Mouse (Mus musculus): ENCODE data around the gene BC107364. TPM values are rescaled to one million over a fixed set of nuclear protein-coding genes. Genes with fewer than 3 reads are reported as not detected.
"Not testable (repeated sequence)": the region's sequence is repeated elsewhere in the genome, so short reads cannot be mapped to it uniquely, and the experiment has no call there.

The BC107364 gene
- polyA plus RNA-seq, 1 experiment from 2014 or later: not detected

DNA sequence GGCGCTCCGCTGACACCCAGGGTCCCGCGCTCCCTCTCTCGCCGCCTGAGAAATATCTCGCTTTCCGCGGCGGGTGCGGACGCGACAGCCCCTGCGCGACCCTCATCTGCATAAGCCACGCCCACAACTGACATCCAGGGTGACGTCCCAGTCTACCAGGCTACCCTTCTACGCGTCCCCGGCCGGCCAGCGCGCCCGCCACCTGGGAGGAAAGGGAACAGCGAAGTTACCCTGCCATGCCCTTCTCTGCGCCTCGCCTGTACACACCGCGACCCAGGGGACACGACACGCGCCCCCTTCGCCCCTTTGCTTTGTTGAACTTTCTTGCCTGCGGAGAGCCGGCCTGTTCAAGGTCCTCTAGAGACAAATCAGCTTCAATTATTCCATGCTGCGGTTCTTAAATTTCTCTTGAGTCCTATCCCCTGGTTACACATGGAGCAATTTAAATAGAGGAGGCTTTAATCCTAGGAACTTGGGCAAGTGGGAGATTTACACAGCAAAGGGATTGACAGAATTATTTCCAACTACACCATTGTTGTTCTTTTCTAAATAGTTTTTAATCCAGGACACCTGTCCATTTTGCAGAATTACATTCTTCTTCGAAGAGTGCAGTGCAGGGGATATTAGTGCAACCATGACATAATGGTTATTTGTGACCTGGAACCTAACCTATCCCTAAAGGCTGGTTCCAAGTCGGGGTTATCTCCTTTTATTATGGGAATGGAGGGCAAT lies 34.9 kb upstream of the BC107364 start:
- Histone ChIP-seq H3K4me2 (ENCODE audit: low read length) (peak overlapping the region; percentile 55), H3K4me3 (replicated peaks; ENCODE audit: low read length) (peak overlapping the region; percentile 31), H3K27ac (ENCODE audit: low read length) (peak overlapping the region; percentile 23; the same call in 1 of the 2 replicates), H3K9ac (replicated peaks; ENCODE audit: low read depth, low read length) (0 out of 2 replicates have a peak overlapping the region, but pooled peaks have one; percentile 9)
- H3K4me1 ChIP-seq (replicated peaks; ENCODE audit: control insufficient read depth, insufficient read depth, low read length); H3K36me3 ChIP-seq (ENCODE audit: control insufficient read depth, insufficient read depth); H3K27me3 ChIP-seq (replicated peaks; ENCODE audit: control insufficient read depth, insufficient read depth, low read length); H3K9me3 ChIP-seq (ENCODE audit: control insufficient read depth, low read length): not testable (repeated sequence)
- peak; percentile 73 for ATAC-seq
- 10% methylated on average over 5 of the region's 38 CpGs for WGBS

DNA sequence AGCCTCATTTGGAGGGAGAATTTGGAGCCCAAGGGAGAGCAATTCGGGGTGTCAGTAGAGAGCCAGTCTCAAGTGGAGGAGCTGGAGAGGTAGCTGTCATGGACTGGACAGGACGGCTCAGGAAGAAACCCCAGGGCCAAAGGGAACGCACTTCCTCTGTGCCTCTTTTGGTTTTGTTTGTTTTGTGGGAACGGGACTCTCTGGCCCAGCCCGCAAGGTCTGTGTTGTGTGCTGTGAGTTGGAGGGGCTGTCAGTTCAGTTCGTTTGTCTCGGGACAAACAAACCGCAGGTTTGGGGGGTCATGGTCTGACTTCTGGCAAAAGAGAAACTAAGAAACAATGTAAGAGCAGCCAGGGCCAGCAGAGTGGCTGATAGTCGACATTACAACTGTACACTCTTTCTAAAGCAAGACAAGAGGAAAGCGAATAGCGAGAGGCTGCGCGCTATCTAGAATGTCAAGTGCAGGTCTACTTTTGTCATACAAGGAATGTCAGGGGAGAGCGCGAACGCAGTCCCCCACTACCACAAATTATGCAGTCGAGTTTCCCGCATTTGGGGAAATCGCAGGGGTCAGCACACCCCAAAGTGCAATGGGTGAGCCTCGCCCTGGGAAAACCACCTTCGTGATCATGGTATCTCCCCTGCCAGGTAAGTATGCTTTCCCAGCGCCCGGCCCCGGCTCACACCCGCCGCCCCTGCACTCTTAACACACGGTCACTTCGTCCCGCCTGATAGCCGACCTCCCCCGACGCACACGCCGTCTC lies 34.1 kb upstream of the BC107364 start:
- H3K9ac ChIP-seq (replicated peaks; ENCODE audit: low read depth, low read length); H3K36me3 ChIP-seq (ENCODE audit: control insufficient read depth, insufficient read depth); H3K27me3 ChIP-seq (replicated peaks; ENCODE audit: control insufficient read depth, insufficient read depth, low read length); H3K4me2 ChIP-seq (ENCODE audit: low read length); H3K9me3 ChIP-seq (ENCODE audit: control insufficient read depth, low read length); H3K27ac ChIP-seq (ENCODE audit: low read length); H3K4me3 ChIP-seq (replicated peaks; ENCODE audit: low read length); H3K4me1 ChIP-seq (replicated peaks; ENCODE audit: control insufficient read depth, insufficient read depth, low read length): not testable (repeated sequence)
- 0% methylated on average over 4 of the region's 34 CpGs for WGBS
- ATAC-seq: peak; percentile 27

DNA sequence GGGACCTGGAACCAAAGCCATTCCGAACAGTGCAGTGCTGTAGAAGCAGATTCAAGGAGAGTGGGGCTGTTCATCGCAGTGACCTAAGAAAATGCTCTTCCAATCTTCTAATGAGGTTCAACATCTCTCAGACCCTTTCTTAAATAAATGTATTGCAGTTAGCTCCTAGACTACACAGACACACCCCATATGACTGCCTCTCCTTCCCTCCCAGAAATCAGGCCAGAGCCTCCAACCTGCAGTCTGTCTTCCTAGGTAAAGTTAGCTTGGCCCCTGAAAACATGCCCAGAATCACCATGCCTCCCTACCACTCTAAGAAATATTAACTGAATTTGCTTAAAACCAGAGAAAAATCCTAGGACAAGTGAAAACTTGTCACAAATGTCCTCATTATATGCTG lies 33.3 kb upstream of the BC107364 start:
- no peak for ATAC-seq
- Histone ChIP-seq H3K4me3 (replicated peaks; ENCODE audit: low read length) (no peak overlapping the region), H3K4me2 (ENCODE audit: low read length) (no peak overlapping the region), H3K4me1 (replicated peaks; ENCODE audit: control insufficient read depth, insufficient read depth, low read length) (peaks cover 6% of the 10 kb centered on the region; the same call in 1 of the 2 replicates), H3K27me3 (replicated peaks; ENCODE audit: control insufficient read depth, insufficient read depth, low read length) (no peaks in the 10 kb centered on the region; the same call in 1 of the 2 replicates), H3K9me3 (ENCODE audit: control insufficient read depth, low read length) (no peaks in the 10 kb centered on the region), H3K9ac (replicated peaks; ENCODE audit: low read depth, low read length) (no peak overlapping the region), H3K36me3 (ENCODE audit: control insufficient read depth, insufficient read depth) (no peaks in the 10 kb centered on the region), H3K27ac (ENCODE audit: low read length) (no peak overlapping the region)
- 79% methylated on average over 2 of the region's 2 CpGs for WGBS

DNA sequence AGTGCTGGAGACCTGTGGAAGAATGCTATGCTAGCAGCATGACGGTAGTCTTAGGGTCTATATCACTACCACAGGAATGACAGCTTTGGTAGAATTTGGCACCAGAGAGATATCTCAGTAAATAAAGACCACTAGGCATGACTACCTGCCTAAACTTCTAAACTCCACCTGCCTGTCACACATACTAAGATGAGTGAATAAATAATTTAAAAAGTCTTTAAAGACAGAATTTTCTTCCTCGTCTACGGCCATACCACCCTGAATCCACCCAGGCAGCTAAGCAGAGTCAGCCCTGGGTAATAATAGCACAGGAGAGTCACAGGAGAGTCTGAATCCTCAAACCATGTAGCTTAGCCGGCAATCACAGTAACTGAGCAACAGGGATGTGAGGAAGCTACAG lies 32.8 kb upstream of the BC107364 start:
- no peak overlapping the region for H3K9ac ChIP-seq (replicated peaks; ENCODE audit: low read depth, low read length)
- no peak overlapping the region for H3K27ac ChIP-seq (ENCODE audit: low read length)
- no peak overlapping the region for H3K4me3 ChIP-seq (replicated peaks; ENCODE audit: low read length)
- no peaks in the 10 kb centered on the region for H3K9me3 ChIP-seq (ENCODE audit: control insufficient read depth, low read length)
- no peak overlapping the region for H3K4me2 ChIP-seq (ENCODE audit: low read length)
- H3K36me3 ChIP-seq (ENCODE audit: control insufficient read depth, insufficient read depth): no peaks in the 10 kb centered on the region
- 78% methylated on average over 4 of the region's 4 CpGs for WGBS
- no peaks in the 10 kb centered on the region; the same call in 1 of the 2 replicates for H3K27me3 ChIP-seq (replicated peaks; ENCODE audit: control insufficient read depth, insufficient read depth, low read length)
- no peak for ATAC-seq
- peaks cover 6% of the 10 kb centered on the region; the same call in 1 of the 2 replicates for H3K4me1 ChIP-seq (replicated peaks; ENCODE audit: control insufficient read depth, insufficient read depth, low read length)

DNA sequence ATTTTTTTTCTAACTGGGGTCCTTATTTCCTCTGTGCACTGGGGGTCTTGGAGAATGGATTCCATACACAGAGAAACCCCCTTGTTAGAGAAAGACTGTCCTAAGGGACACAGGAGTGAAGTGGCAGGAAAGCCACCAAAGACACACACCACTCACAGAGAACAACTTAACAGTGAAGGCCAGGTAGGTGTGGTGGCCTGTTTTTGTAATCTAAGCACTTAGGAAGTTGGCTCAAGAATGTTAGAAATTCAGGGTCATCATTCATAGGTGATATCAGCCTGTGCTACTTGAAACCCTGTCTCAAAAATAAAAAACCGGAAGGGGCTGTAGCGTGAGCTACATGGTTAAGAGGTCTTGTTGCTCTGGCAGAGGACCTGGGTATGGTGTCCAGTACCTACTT lies 31.8 kb upstream of the BC107364 start:
- no peak for ATAC-seq
- Histone ChIP-seq H3K27ac (ENCODE audit: low read length) (no peak overlapping the region), H3K4me2 (ENCODE audit: low read length) (no peak overlapping the region), H3K9ac (replicated peaks; ENCODE audit: low read depth, low read length) (no peak overlapping the region), H3K36me3 (ENCODE audit: control insufficient read depth, insufficient read depth) (no peaks in the 10 kb centered on the region), H3K9me3 (ENCODE audit: control insufficient read depth, low read length) (no peaks in the 10 kb centered on the region), H3K27me3 (replicated peaks; ENCODE audit: control insufficient read depth, insufficient read depth, low read length) (no peaks in the 10 kb centered on the region; the same call in 1 of the 2 replicates), H3K4me1 (replicated peaks; ENCODE audit: control insufficient read depth, insufficient read depth, low read length) (peaks cover 6% of the 10 kb centered on the region; the same call in 1 of the 2 replicates), H3K4me3 (replicated peaks; ENCODE audit: low read length) (no peak overlapping the region)
- WGBS: 95% methylated on average over 2 of the region's 2 CpGs

DNA sequence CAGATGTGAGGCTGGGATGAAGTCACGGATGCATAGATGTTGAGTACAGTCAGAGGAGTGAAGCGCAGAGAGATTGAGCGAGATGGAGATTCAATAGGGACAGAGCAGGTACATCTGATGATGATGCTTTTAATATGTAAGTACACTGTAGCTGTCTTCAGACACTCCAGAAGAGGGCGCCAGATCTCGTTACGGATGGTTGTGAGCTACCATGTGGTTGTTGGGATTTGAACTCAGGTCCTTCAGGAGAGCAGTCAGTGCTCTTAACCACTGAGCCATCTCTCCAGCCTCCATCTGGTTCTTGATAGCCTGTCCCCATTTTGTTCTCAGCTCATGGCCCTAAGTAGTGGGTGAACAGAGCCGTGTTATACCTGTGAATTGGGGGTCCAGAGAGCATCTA lies 30.9 kb upstream of the BC107364 start:
- not testable (repeated sequence) for H3K4me3 ChIP-seq (replicated peaks; ENCODE audit: low read length); H3K27ac ChIP-seq (ENCODE audit: low read length); ATAC-seq; H3K4me2 ChIP-seq (ENCODE audit: low read length); H3K9ac ChIP-seq (replicated peaks; ENCODE audit: low read depth, low read length); H3K4me1 ChIP-seq (replicated peaks; ENCODE audit: control insufficient read depth, insufficient read depth, low read length); H3K9me3 ChIP-seq (ENCODE audit: control insufficient read depth, low read length); H3K27me3 ChIP-seq (replicated peaks; ENCODE audit: control insufficient read depth, insufficient read depth, low read length); H3K36me3 ChIP-seq (ENCODE audit: control insufficient read depth, insufficient read depth)
- WGBS: 49% methylated on average over 7 of the region's 7 CpGs

DNA sequence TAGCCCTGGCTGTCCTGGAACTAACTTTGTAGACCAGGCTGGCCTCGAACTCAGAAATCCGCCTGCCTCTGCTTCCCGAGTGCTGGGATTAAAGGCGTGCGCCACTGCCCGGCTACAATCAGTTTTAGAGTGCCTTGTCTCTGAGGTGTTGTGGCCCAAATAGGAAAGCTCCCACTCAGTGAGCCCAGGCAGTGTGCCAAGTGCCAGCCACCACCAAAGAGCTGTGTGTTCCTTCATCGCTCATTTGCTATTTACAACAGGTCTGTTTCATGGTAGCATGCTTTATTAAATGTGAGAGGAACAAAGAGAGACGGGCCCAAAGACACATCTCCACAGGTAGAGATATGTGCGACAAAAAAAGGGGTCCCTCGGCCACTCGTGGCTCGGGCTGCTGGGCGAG lies 30.3 kb upstream of the BC107364 start:
- Histone ChIP-seq H3K4me3 (replicated peaks; ENCODE audit: low read length) (no peak overlapping the region), H3K27ac (ENCODE audit: low read length) (no peak overlapping the region), H3K9ac (replicated peaks; ENCODE audit: low read depth, low read length) (no peak overlapping the region), H3K4me1 (replicated peaks; ENCODE audit: control insufficient read depth, insufficient read depth, low read length) (peaks cover 3% of the 10 kb centered on the region; the same call in 1 of the 2 replicates), H3K36me3 (ENCODE audit: control insufficient read depth, insufficient read depth) (no peaks in the 10 kb centered on the region), H3K27me3 (replicated peaks; ENCODE audit: control insufficient read depth, insufficient read depth, low read length) (peaks cover 4% of the 10 kb centered on the region), H3K4me2 (ENCODE audit: low read length) (no peak overlapping the region), H3K9me3 (ENCODE audit: control insufficient read depth, low read length) (no peaks in the 10 kb centered on the region)
- 89% methylated on average over 13 of the region's 13 CpGs for WGBS
- no peak for ATAC-seq

DNA sequence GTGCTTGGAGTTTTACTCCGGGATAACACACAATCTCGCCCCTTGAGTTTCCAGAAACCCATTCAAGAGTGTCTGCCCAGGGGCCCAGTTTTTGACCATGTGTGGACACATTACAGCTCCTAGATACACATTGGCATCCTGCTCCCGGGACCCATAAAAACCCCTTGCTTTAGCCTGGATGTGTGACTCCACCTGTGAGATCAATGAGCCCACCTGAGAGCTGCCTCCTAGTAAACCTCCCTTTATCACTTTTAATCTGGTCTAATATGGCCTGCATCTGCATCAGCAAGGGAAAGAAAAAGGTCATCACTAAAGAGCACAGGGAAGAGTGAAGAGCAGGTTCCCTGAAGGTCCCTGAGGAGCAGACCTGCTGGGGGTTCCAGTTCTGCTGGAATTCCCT lies 29.8 kb upstream of the BC107364 start:
- no peak overlapping the region for H3K4me3 ChIP-seq (replicated peaks; ENCODE audit: low read length)
- H3K9me3 ChIP-seq (ENCODE audit: control insufficient read depth, low read length): no peaks in the 10 kb centered on the region
- ATAC-seq: no peak
- 84% methylated on average over 3 of the region's 3 CpGs for WGBS
- H3K4me1 ChIP-seq (replicated peaks; ENCODE audit: control insufficient read depth, insufficient read depth, low read length): no peaks in the 10 kb centered on the region
- no peak overlapping the region for H3K9ac ChIP-seq (replicated peaks; ENCODE audit: low read depth, low read length)
- H3K4me2 ChIP-seq (ENCODE audit: low read length): no peak overlapping the region
- no peak overlapping the region for H3K27ac ChIP-seq (ENCODE audit: low read length)
- H3K27me3 ChIP-seq (replicated peaks; ENCODE audit: control insufficient read depth, insufficient read depth, low read length): peaks cover 10% of the 10 kb centered on the region
- no peaks in the 10 kb centered on the region for H3K36me3 ChIP-seq (ENCODE audit: control insufficient read depth, insufficient read depth)

DNA sequence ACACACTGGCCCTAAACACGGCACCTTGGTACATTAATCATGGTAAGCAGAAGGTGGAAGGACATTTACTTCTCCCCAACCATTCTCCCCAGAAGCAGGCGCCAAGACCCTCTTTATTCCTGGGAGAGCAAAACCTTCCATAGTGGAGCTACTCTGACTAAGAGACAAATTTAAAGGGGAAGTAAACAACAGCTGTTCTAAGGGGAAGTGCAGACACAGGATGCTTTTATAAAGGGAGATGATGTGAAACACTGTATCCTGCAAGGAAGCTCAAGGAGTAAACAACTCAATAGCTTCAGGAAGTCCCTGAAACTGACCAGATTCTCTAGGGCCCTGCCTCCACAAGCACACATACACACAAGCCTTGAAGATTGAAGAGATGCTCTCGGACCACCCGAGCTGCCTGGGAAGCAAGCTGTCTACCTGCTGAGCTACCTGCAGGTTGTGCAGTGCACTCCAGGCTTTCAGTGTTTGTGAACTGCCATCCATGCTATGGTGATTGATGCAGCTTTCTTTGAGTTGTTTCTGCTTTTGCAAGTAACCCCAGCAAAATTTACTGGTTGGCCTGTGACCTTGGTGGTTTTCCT lies 28.7 kb upstream of the BC107364 start:
- no peak overlapping the region for H3K4me3 ChIP-seq (replicated peaks; ENCODE audit: low read length)

More for the DNA sequence above, 28.7 kb upstream of the BC107364 start:
- ATAC-seq: no peak
- Histone ChIP-seq H3K27ac (ENCODE audit: low read length) (no peak overlapping the region), H3K9ac (replicated peaks; ENCODE audit: low read depth, low read length) (no peak overlapping the region), H3K4me2 (ENCODE audit: low read length) (no peak overlapping the region), H3K9me3 (ENCODE audit: control insufficient read depth, low read length) (no peaks in the 10 kb centered on the region), H3K27me3 (replicated peaks; ENCODE audit: control insufficient read depth, insufficient read depth, low read length) (peaks cover 17% of the 10 kb centered on the region), H3K4me1 (replicated peaks; ENCODE audit: control insufficient read depth, insufficient read depth, low read length) (no peaks in the 10 kb centered on the region), H3K36me3 (ENCODE audit: control insufficient read depth, insufficient read depth) (no peaks in the 10 kb centered on the region)
- 85% methylated on average over 4 of the region's 4 CpGs for WGBS

Measured in forebrain, embryonic 16.5 days (tissue).